Mouse (Mus musculus): Measurements from ENCODE around the gene Tmem170b.

Tmem170b gene

GRCm38 (mm10) chr13:41614539-41614938 is 8.8 kb downstream of the Tmem170b start:
- no peak for DNase-seq (ENCODE audit: low spot score in 2 of 2)

- DNase-seq (ENCODE audit: low spot score in 2 of 2), result no peak
Measured at GRCm38 (mm10) chr13:41614982-41615381, 9.3 kb downstream of the Tmem170b start.

DNA sequence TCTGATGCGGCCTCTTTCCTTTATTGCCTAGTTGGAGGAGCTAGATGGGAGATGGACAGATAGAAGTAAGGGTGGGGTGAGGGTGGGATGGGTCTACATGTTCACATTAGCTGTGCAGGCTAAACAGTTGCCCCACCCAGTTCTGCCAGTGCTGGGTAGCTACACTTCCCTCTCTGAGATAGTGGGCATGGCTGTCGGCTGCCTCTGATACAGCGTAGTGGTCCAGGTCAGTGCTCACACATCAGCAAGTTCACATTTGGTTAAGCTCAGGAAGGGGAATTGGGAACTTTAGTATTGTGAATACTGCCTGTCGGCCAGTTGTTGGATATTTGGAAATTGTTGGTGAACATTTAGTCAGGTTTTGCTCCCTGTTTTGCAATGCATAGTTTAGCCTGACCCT is 13.8 kb downstream of the Tmem170b start:
- DNase-seq (ENCODE audit: low spot score in 2 of 2), result no peak

DNA sequence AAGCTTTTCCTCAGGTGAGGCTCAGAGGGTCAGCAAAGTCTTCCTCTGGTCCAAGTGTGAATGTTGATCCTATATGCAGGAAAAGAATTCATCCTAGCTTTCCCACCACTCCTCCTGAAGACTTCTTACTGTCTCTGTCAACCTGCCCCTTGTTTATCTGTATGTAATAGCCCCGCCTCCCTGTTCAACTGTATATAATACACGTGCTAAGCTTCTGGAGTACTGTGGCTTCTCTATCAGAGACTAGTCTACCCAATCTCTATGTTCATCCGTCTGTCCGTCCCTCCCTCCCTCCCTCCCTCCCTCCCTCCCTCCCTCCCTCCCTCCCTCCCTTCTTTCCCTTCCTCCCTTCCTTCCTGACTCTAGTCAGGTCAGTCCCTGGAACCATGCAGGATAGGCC is 14.4 kb downstream of the Tmem170b start:
- no peak for DNase-seq (ENCODE audit: low spot score in 2 of 2)

DNA sequence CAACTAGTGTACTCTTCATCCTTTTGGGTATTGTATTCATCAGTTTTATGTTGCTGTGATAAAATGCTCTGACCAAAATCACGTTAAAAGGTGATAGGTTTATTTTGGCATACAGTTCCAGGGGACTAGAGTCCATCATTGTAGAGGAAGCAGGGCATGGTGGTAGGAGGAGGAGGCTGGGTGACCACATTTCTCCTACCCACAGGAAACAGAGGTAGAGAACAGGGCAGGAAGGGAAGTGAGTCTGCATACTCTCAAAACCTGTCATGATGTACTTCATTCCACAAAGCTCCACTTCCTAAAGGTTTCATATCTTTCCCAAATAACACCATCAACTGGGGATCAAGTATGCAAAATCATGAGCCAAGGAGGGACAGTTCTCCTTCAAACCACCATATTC is 18.4 kb downstream of the Tmem170b start:
- DNase-seq (ENCODE audit: low spot score in 2 of 2), result no peak

- no peak for DNase-seq (ENCODE audit: low spot score in 2 of 2)
Measured at GRCm38 (mm10) chr13:41625248-41625647, 19.5 kb downstream of the Tmem170b start.

- no peak for DNase-seq (ENCODE audit: low spot score in 2 of 2)
Measured at GRCm38 (mm10) chr13:41627277-41627916, 21.7 kb downstream of the Tmem170b start.

GRCm38 (mm10) chr13:41634401-41634818 is 28.7 kb downstream of the Tmem170b start:
- peak; percentile 56 to 76 for DNase-seq (ENCODE audit: low spot score in 2 of 2)

DNA sequence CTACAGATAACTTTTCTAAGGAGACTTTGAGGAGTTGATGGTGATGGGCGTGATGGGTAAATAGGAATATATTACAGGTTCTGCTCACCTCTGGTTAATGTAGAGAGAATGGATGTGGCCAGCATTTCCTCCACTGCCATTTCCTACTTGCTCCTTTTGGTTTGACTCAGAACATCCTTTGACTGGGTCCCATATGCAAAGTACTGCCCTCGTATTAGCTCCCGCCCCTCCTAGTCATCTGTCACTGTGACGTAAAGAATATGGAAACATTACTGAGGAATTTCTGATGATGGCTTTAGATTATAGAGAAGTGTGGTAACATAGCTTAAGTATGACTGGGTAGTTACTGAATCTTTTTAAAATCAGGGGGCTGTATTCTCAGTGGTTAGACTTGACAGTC is 32.4 kb downstream of the Tmem170b start:
- no peak for DNase-seq (ENCODE audit: low spot score in 2 of 2)

DNA sequence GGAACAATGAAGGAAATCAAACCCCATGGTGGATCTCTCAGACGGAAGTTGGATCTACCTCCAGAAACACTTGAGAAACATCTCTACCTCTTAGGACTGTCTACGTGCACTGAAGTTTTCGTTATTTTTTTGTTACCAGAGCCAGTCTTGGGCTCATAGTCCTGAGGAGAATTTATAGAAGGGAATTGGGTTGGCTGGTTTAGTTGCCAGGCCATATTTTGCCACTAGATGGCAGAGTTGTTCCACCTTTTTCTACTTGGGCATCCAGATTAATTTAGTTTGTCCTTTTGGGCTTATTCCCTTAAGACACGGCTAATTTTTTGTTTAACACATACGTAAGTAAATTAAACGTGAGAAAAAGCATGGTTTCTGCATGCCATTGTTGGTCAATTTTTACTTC is 37.1 kb downstream of the Tmem170b start:
- peak; percentile 33 to 64 for DNase-seq (ENCODE audit: low spot score in 2 of 2)

- DNase-seq (ENCODE audit: low spot score in 2 of 2), result no peak
Measured at GRCm38 (mm10) chr13:41643798-41644197, 38.1 kb downstream of the Tmem170b start.

DNA sequence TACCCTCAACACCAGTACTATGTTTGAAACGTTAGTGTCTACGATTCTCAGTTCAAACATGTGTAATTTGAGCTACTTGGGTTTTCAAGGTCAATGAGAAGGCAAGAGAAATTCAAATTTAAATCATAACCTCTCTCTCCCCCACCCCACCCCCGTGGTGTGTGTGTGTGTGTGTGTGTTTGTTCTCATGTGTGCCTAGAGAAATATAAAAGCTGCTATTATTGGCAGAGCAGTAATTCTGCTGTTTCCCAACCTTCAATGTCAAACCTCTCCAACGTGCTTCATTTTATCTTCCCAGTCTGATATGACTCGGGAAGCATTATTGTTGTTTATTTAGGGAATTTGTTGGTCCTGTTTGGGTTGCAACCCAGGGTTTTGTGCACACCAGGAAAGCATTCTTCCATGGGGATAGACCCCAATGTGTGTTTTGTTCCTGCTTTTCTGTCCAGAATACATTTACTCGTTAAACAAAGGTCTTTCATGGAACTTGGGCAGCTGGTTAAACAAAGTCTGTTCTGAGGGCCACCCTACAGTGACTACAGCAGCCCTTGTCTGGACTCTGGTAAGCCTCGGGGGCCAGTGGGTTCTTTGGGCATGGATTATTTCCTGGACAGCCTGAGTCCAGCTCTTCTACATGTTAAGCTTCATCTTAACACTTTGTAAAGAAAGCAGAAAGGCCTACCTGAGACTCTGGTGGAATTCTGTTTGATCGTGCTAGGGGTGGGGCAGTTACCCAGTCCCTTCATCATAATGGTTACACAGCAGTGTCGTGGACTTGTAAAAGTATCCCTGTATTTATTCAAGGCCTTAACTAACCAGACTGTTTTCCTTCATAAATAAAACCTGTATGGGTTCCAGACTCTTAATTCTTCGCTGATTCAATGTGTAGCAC is 39.1 kb downstream of the Tmem170b start:
- DNase-seq (ENCODE audit: low spot score in 2 of 2), result no peak

- DNase-seq (ENCODE audit: low spot score in 2 of 2), result no peak
Measured at GRCm38 (mm10) chr13:41645483-41645859, 39.8 kb downstream of the Tmem170b start.

GRCm38 (mm10) chr13:41647976-41648375 is 42.3 kb downstream of the Tmem170b start:
- no peak for DNase-seq (ENCODE audit: low spot score in 2 of 2)

DNA sequence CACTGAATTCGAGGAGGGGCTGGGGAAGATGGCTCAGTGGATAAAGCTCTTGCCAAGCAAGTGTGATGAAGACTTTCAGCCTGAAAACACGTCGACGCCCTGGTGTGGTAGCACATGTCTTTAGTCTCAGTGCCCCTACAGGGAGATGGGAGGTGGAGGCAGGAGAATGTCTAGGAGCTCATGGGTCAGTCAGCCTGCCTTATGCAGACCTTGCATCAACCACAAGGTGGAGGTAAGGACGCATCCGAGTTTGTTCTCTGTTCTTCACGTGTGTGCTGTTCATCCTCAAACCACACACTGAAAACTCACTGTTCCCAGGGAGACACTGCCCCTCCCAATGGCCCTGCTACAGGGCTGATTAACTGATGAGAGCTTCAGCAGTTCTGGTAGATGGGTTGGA is 45.0 kb downstream of the Tmem170b start:
- DNase-seq (ENCODE audit: low spot score in 2 of 2), result no peak

GRCm38 (mm10) chr13:41653791-41654190 is 48.1 kb downstream of the Tmem170b start:
- no peak for DNase-seq (ENCODE audit: low spot score in 2 of 2)

- DNase-seq (ENCODE audit: low spot score in 2 of 2), result no peak
Measured at GRCm38 (mm10) chr13:41655576-41656090, 49.9 kb downstream of the Tmem170b start.

- no peak for DNase-seq (ENCODE audit: low spot score in 2 of 2)
Measured at GRCm38 (mm10) chr13:41660052-41660793, 54.5 kb downstream of the Tmem170b start.

- DNase-seq (ENCODE audit: low spot score in 2 of 2), result no peak
Measured at GRCm38 (mm10) chr13:41661116-41661515, 55.4 kb downstream of the Tmem170b start.

GRCm38 (mm10) chr13:41662401-41663070 is 56.8 kb downstream of the Tmem170b start:
- peak in 1 of 2 experiments; percentile 5 for DNase-seq (ENCODE audit: low spot score in 2 of 2)

DNA sequence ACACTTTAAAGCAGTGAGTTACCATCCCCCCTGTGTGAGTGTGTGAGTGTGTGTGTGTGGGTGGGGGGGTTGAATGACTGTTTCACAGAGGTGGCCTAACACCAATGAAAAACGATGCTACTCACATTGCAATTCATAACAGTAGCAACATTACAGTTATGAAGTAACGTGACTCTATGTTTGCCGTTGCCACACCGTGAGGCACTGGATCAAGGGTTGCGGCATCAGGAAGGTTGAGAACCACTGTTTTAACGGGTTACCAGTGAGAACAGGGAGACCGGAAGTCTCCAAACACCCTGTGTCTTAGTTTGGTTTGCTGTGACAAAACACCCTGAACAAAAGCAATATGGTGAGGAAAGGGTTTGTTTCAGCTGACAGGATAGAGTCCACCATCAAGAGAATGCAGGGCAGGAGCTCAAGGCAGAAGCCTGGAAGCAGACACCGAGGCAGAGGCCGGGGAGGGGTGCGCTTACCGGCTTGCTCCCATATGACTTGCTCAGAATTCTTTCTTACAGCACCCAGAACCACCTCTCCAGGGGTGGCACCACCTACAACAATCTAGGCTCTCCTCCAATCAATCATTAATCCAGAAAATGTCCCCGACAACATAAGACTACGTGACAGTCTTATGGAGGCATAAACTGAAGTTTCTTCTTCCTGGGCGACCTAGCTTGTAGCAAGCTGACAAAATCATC is 57.9 kb downstream of the Tmem170b start:
- no peak for DNase-seq (ENCODE audit: low spot score in 2 of 2)
